Mouse (Mus musculus): Measurements from ENCODE around the gene Rpl18a. TPM values are rescaled to one million over a fixed set of nuclear protein-coding genes. Genes with fewer than 3 reads are reported as not detected.
"Not testable (repeated sequence)": the region's sequence is repeated elsewhere in the genome, so short reads cannot be mapped to it uniquely, and the experiment has no call there.

Rpl18a gene
- polyA plus RNA-seq, 1 experiment, result 3,384 TPM

GRCm38 (mm10) chr8:70896316-70897020 lies 744 bp downstream of the Rpl18a start:
- no peak for DNase-seq
- Histone ChIP-seq H3K4me1 (ENCODE audit: control insufficient read depth, insufficient read depth, low read length) (peaks cover 3% of the 10 kb centered on the region), H3K4me3 (replicated peaks; ENCODE audit: extremely low read depth, low read depth, low read length) (peak overlapping the region; percentile 85)
- TF ChIP-seq POLR2A (IDR thresholded peaks at IDR 0.05; ENCODE audit: borderline replicate concordance, extremely low read depth, low read depth, low read length), result no peak
- 4% methylated on average over 25 of the region's 25 CpGs for WGBS

- not testable (repeated sequence) for DNase-seq; H3K4me3 ChIP-seq (replicated peaks; ENCODE audit: extremely low read depth, low read depth, low read length); H3K4me1 ChIP-seq (ENCODE audit: control insufficient read depth, insufficient read depth, low read length)
- 76% methylated on average over 24 of the region's 24 CpGs for WGBS
Measured at GRCm38 (mm10) chr8:70895571-70896259, 1.5 kb downstream of the Rpl18a start.

- TF ChIP-seq POLR2A (IDR thresholded peaks at IDR 0.05; ENCODE audit: borderline replicate concordance, extremely low read depth, low read depth, low read length) (no peak), CTCF (IDR thresholded peaks at IDR 0.05; ENCODE audit: insufficient read depth, low read length) (no peak)
- Histone ChIP-seq H3K4me1 (ENCODE audit: control insufficient read depth, insufficient read depth, low read length) (peaks cover 3% of the 10 kb centered on the region), H3K4me3 (replicated peaks; ENCODE audit: extremely low read depth, low read depth, low read length) (no peak overlapping the region)
- 85% methylated on average over 8 of the region's 8 CpGs for WGBS
- no peak for DNase-seq
Measured at GRCm38 (mm10) chr8:70894771-70895545, 2.3 kb downstream of the Rpl18a start.

GRCm38 (mm10) chr8:70894385-70894720 lies 2.9 kb downstream of the Rpl18a start:
- no peak for DNase-seq
- WGBS, result 69% methylated on average over 2 of the region's 2 CpGs
- no peak for TF ChIP-seq CTCF (IDR thresholded peaks at IDR 0.05; ENCODE audit: insufficient read depth, low read length)
- no peak for TF ChIP-seq POLR2A (IDR thresholded peaks at IDR 0.05; ENCODE audit: borderline replicate concordance, extremely low read depth, low read depth, low read length)
- H3K4me3 ChIP-seq (replicated peaks; ENCODE audit: extremely low read depth, low read depth, low read length), result no peak overlapping the region
- peaks cover 3% of the 10 kb centered on the region for H3K4me1 ChIP-seq (ENCODE audit: control insufficient read depth, insufficient read depth, low read length)

GRCm38 (mm10) chr8:70893656-70894384 lies 3.4 kb downstream of the Rpl18a start:
- no peak overlapping the region for H3K4me3 ChIP-seq (replicated peaks; ENCODE audit: extremely low read depth, low read depth, low read length)
- WGBS, result 39% methylated on average over 12 of the region's 12 CpGs
- TF ChIP-seq CTCF (IDR thresholded peaks at IDR 0.05; ENCODE audit: insufficient read depth, low read length) (peak; percentile 68), POLR2A (IDR thresholded peaks at IDR 0.05; ENCODE audit: borderline replicate concordance, extremely low read depth, low read depth, low read length) (0 out of 2 replicates have a peak, but pooled peaks have one; percentile 10)
- DNase-seq, result no peak
- peaks cover 3% of the 10 kb centered on the region for H3K4me1 ChIP-seq (ENCODE audit: control insufficient read depth, insufficient read depth, low read length)

- 40% methylated on average over 20 of the region's 20 CpGs for WGBS
- DNase-seq, result no peak
- H3K4me1 ChIP-seq (ENCODE audit: control insufficient read depth, insufficient read depth, low read length), result peaks cover 3% of the 10 kb centered on the region
- no peak; the same call in 1 of the 2 replicates for TF ChIP-seq POLR2A (IDR thresholded peaks at IDR 0.05; ENCODE audit: borderline replicate concordance, extremely low read depth, low read depth, low read length)
- TF ChIP-seq CTCF (IDR thresholded peaks at IDR 0.05; ENCODE audit: insufficient read depth, low read length), result no peak
- no peak overlapping the region for H3K4me3 ChIP-seq (replicated peaks; ENCODE audit: extremely low read depth, low read depth, low read length)
Measured at GRCm38 (mm10) chr8:70892896-70893655, 4.1 kb downstream of the Rpl18a start.

- Histone ChIP-seq H3K4me3 (replicated peaks; ENCODE audit: extremely low read depth, low read depth, low read length) (no peak within 1 kb of the TSS), H3K4me1 (ENCODE audit: control insufficient read depth, insufficient read depth, low read length) (peaks cover 3% of the 10 kb centered on the region)
- no peak for DNase-seq
- TF ChIP-seq POLR2A (IDR thresholded peaks at IDR 0.05; ENCODE audit: borderline replicate concordance, extremely low read depth, low read depth, low read length) (no peak), CTCF (IDR thresholded peaks at IDR 0.05; ENCODE audit: insufficient read depth, low read length) (no peak)
- 12% methylated on average over 80 of the region's 80 CpGs for WGBS
Measured at GRCm38 (mm10) chr8:70892022-70892895, 5.0 kb downstream of the Rpl18a start, which contains the start of gene Slc5a5. TSS of gene Slc5a5 (minus strand) at chr8:70892757.

- DNase-seq, result peak; percentile 66
- Histone ChIP-seq H3K4me3 (replicated peaks; ENCODE audit: extremely low read depth, low read depth, low read length) (no peak overlapping the region), H3K4me1 (ENCODE audit: control insufficient read depth, insufficient read depth, low read length) (peaks cover 3% of the 10 kb centered on the region)
- TF ChIP-seq POLR2A (IDR thresholded peaks at IDR 0.05; ENCODE audit: borderline replicate concordance, extremely low read depth, low read depth, low read length) (no peak), CTCF (IDR thresholded peaks at IDR 0.05; ENCODE audit: insufficient read depth, low read length) (no peak)
- 17% methylated on average over 20 of the region's 21 CpGs for WGBS
Measured at GRCm38 (mm10) chr8:70891356-70891755, 5.9 kb downstream of the Rpl18a start.

Data from lung, adult 2 months (tissue).